Mouse (Mus musculus): Measurements from ENCODE around the gene Fkbp11.

- TF ChIP-seq CTCF (IDR thresholded peaks at IDR 0.05; ENCODE audit: low read depth): peak; percentile 93
- TF ChIP-seq EP300 (IDR thresholded peaks at IDR 0.05; ENCODE audit: low read depth): no peak
Measured at GRCm38 (mm10) chr15:98699190-98700105, 28.6 kb downstream of the Fkbp11 start.
